Comparison of ENCODE assay signal across 13 mouse cellular contexts in the genomic region with DNA sequence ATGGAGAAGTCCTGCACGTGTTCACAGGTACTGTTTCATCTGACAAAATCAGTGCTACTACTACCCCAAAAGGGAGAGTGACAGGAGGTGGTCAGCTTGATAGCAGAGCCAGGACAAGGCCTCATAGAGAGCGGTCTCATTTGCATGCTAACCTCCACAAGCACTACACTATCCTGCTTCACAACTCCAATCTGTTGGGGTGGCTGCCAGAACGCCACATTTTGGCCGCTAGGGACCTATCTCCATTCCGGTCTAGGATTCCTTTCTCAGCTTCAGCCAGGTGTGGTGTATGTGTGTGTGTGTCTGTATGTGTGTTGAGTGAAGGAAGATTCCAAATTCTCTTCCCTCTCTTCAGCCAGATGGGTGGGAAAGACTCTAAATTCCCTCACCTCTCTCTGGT. TPM values are rescaled to one million over a fixed set of nuclear protein-coding genes. Genes with fewer than 3 reads are reported as not detected.
DNase-seq lines count a peak whose midpoint lies in the region; ATAC-seq and TF ChIP-seq lines count a peak whose summit lies in the region.
"Had no signal": no experiment of that assay in that cellular context is flagged by ENCODE, and none has a peak within 500 bp of the region (broad histone marks: within the 10 kb centered on the region; RNA-seq: fewer than 3 reads in every experiment).

No protein-coding gene starts in this region.

- H3K4me1 ChIP-seq in kidney, postnatal 0 days (replicated peaks; ENCODE audit: insufficient read depth, low read length) = peaks cover 16% of the 10 kb centered on the region
- H3K4me1 ChIP-seq in stomach, embryonic 16.5 days (ENCODE audit: control insufficient read depth, insufficient read depth, low read length) = peaks cover 14% of the 10 kb centered on the region

- peak overlapping the region; percentile 73; the same call in 1 of the 2 replicates for H3K4me2 ChIP-seq in kidney, postnatal 0 days (ENCODE audit: low read length)
- H3K4me2 ChIP-seq in stomach, embryonic 16.5 days (ENCODE audit: low read depth, low read length) = 0 out of 2 replicates have a peak overlapping the region, but pooled peaks have one; percentile 65

- peak; percentile 50 to 60 for DNase-seq in cerebellum, postnatal 10 days
- DNase-seq in cerebellum, adult 9-11 months = no peak
- no peak for DNase-seq in kidney, postnatal 0 days (ENCODE audit: low spot score)
- DNase-seq in kidney, postnatal 14 days = no peak
- DNase-seq in right cerebral cortex, postnatal 14 days = peak; percentile 23
- DNase-seq in right cerebral cortex, postnatal 10 days (ENCODE audit: low spot score in 2 of 2) = no peak
- no peak for DNase-seq in retina, postnatal 1 day
- DNase-seq: adrenal gland, postnatal 10 days; forebrain, postnatal 0 days; heart, adult 2 months; left cerebral cortex, postnatal 4 days had no signal

- H3K9me3 ChIP-seq in kidney, postnatal 0 days (replicated peaks; ENCODE audit: low read length) = no peaks in the 10 kb centered on the region
- H3K9me3 ChIP-seq in stomach, embryonic 16.5 days (replicated peaks; ENCODE audit: control insufficient read depth, low read length) = no peaks in the 10 kb centered on the region

- H3K27me3 ChIP-seq in kidney, postnatal 0 days (ENCODE audit: insufficient read depth, low read length) = no peaks in the 10 kb centered on the region
- no peaks in the 10 kb centered on the region for H3K27me3 ChIP-seq in stomach, embryonic 16.5 days (ENCODE audit: control insufficient read depth, insufficient read depth, low read length)

- WGBS in kidney, postnatal 0 days = 69% methylated on average over 5 of the region's 5 CpGs
- WGBS in stomach, embryonic 16.5 days = 72% methylated on average over 5 of the region's 5 CpGs

- 0 out of 2 replicates have a peak overlapping the region, but pooled peaks have one; percentile 87 for H3K4me3 ChIP-seq in kidney, postnatal 0 days (replicated peaks; ENCODE audit: low read depth, low read length)
- H3K4me3 ChIP-seq in stomach, embryonic 16.5 days (replicated peaks; ENCODE audit: low read length) = no peak overlapping the region
- H3K4me3 ChIP-seq: heart, adult 2 months had no signal

- TF ChIP-seq CTCF in kidney, postnatal 0 days (IDR thresholded peaks at IDR 0.05; ENCODE audit: low read depth) = peak; percentile 11; the same call in 1 of the 2 replicates

- no peak for ATAC-seq in kidney, postnatal 0 days (replicated peaks; ENCODE audit: low FRiP score, low read depth)
- ATAC-seq in stomach, embryonic 16.5 days (ENCODE audit: insufficient read depth, low FRiP score) = no peak
- ATAC-seq: forebrain, postnatal 0 days had no signal

- peaks cover 2% of the 10 kb centered on the region for H3K36me3 ChIP-seq in kidney, postnatal 0 days (ENCODE audit: insufficient read depth, low read length)
- H3K36me3 ChIP-seq in stomach, embryonic 16.5 days (ENCODE audit: control insufficient read depth, insufficient read depth, low read length) = no peaks in the 10 kb centered on the region

- no peak overlapping the region for H3K9ac ChIP-seq in kidney, postnatal 0 days (ENCODE audit: low read depth, low read length)
- H3K9ac ChIP-seq in stomach, embryonic 16.5 days (ENCODE audit: low read length) = peak overlapping the region; percentile 4; the same call in 1 of the 2 replicates
- H3K9ac ChIP-seq: forebrain, postnatal 0 days had no signal

- H3K27ac ChIP-seq in kidney, postnatal 0 days = no peak overlapping the region
- no peak overlapping the region for H3K27ac ChIP-seq in stomach, embryonic 16.5 days (ENCODE audit: low read length)
- H3K27ac ChIP-seq: heart, adult 2 months had no signal

RNA-seq across cellular contexts. Expression of a gene that starts 1.9 kb away (rescaled TPM):
- polyA plus RNA-seq in kidney, postnatal 0 days (2015; fragmentation: Nextera tagmentation; extraction: Ambion mirVana) = 18.4 and 21.4 TPM in 2 replicates
- polyA plus RNA-seq in stomach, embryonic 16.5 days (2015; fragmentation: Nextera tagmentation; extraction: Ambion mirVana) = 9.4 and 13.6 TPM in 2 replicates

RNA-seq across cellular contexts. Expression of a gene that starts 21.7 kb away (rescaled TPM):
- polyA plus RNA-seq in kidney, postnatal 0 days (2015; fragmentation: Nextera tagmentation; extraction: Ambion mirVana) = 7.9 and 8.1 TPM in 2 replicates
- polyA plus RNA-seq in stomach, embryonic 16.5 days (2015; fragmentation: Nextera tagmentation; extraction: Ambion mirVana) = 12.7 and 13.2 TPM in 2 replicates

RNA-seq across cellular contexts. Expression of a gene that starts 21.9 kb away (rescaled TPM):
- polyA plus RNA-seq in kidney, postnatal 0 days (2015; fragmentation: Nextera tagmentation; extraction: Ambion mirVana) = 135 and 144 TPM in 2 replicates
- polyA plus RNA-seq in stomach, embryonic 16.5 days (2015; fragmentation: Nextera tagmentation; extraction: Ambion mirVana) = 122 and 126 TPM in 2 replicates

RNA-seq across cellular contexts. Expression of a gene that starts 28.9 kb away (rescaled TPM):
- 1.3 and 1.4 TPM in 2 replicates for polyA plus RNA-seq in kidney, postnatal 0 days (2015; fragmentation: Nextera tagmentation; extraction: Ambion mirVana)
- 0.53 and 0.92 TPM in 2 replicates for polyA plus RNA-seq in stomach, embryonic 16.5 days (2015; fragmentation: Nextera tagmentation; extraction: Ambion mirVana)
- polyA plus RNA-seq: forebrain, postnatal 0 days; heart, adult 2 months; testis, adult 2 months had no signal

RNA-seq across cellular contexts. Expression of a gene that starts 45.9 kb away (rescaled TPM):
- 119 and 135 TPM in 2 replicates for polyA plus RNA-seq in kidney, postnatal 0 days (2015; fragmentation: Nextera tagmentation; extraction: Ambion mirVana)
- 218 and 219 TPM in 2 replicates for polyA plus RNA-seq in stomach, embryonic 16.5 days (2015; fragmentation: Nextera tagmentation; extraction: Ambion mirVana)

Comparison
In these comparisons a context has a peak if more than half of its experiments do, and no peak if none do; other contexts are left out.
1. DNase-seq: peak in cerebellum, postnatal 10 days (2 of 2) and right cerebral cortex, postnatal 14 days (single experiment); none in cerebellum, adult 9-11 months (single experiment), kidney, postnatal 0 days (single experiment), kidney, postnatal 14 days (single experiment), right cerebral cortex, postnatal 10 days (0 of 2) and retina, postnatal 1 day (single experiment).